Mouse (Mus musculus) E14TG2a.4 (cell line): ENCODE measurements at regions not wholly inside any gene's neighbourhood (a gene's known extent, or its start where the extent isn't known, plus 50 kb on each side); places are given as distances from the start of the nearest gene placed in this dataset.

Source experiments
- H3K27me3 ChIP-seq: 2 replicates; pipeline ENCODE4 v1.6.1; 2014; ENCODE audit warnings: low read length, control low read depth; ENCODE audit not compliant: insufficient read depth
- H3K36me3 ChIP-seq: 2 replicates; pipeline ENCODE4 v1.6.1; 2014; ENCODE audit warnings: low read length, control low read depth; ENCODE audit not compliant: insufficient read depth
- H3K4me1 ChIP-seq: replicated peaks from 2 replicates; pipeline ENCODE4 v1.6.1; 2014; ENCODE audit warnings: low read depth, low read length, control low read depth
- H3K4me3 ChIP-seq: replicated peaks from 2 replicates; pipeline ENCODE4 v1.5.1; 2014; ENCODE audit warnings: mild to moderate bottlenecking, low read length
- H3K9me3 ChIP-seq: 2 replicates; pipeline ENCODE4 v1.6.1; 2014; ENCODE audit warnings: low read length, control low read depth
- CTCF ChIP-seq: conservative IDR thresholded peaks from 2 replicates; pipeline ENCODE4 v1.5.1; 2014; ENCODE audit warnings: low read length
- NANOG ChIP-seq: IDR thresholded peaks from 2 replicates; pipeline ENCODE4 v1.6.1; 2014; ENCODE audit warnings: borderline replicate concordance, low read length, mixed read lengths
- POU5F1 ChIP-seq: IDR thresholded peaks from 2 replicates; pipeline ENCODE4 v1.6.1; 2014; ENCODE audit warnings: low read length, borderline replicate concordance

DNA sequence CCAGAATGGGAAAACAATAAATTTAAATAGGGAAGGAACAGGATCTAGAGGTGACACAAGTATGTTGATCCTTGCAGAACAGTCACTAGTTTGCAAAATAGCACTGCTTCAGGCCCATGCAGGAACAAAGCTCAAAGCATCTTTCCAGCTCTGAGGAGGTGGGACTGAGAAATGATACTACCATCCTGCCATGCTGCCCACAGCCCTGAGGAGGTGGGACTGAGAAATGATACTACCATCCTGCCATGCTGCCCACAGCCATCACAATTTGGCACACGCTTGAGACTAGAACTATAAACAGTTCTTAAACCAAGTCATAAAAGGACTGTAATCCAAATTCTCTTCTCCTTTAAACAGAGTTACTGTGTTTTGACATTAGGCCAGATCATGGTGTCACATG, 174.5 kb upstream of the Lrig1 start:
- no peaks in the 10 kb centered on the region for H3K36me3 ChIP-seq
- no peak for TF ChIP-seq POU5F1
- no peak for TF ChIP-seq CTCF
- TF ChIP-seq NANOG = no peak
- no peaks in the 10 kb centered on the region for H3K9me3 ChIP-seq
- no peaks in the 10 kb centered on the region for H3K4me1 ChIP-seq
- no peak overlapping the region for H3K4me3 ChIP-seq
- H3K27me3 ChIP-seq = peaks cover 5% of the 10 kb centered on the region; the same call in 1 of the 2 replicates

DNA sequence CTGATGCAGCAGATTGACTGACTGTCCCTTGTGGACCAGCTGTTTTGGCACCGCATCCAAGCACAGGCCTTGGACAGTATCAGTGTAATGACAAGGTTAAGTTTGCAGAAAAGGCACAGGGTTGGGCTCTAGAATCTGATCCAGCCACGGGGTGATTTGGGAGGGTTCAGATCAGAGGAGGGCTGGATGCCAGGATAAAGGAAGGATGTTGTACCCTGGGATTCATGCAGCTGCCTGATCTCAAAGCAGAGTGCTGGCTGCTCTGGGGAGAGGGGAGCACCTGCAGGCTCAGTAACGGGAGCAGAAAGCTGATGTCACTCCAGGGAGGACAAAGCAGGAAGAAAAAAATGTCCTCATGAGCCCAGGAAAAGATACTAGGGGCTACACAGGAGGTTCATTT, 168.0 kb upstream of the Lrig1 start:
- no peaks in the 10 kb centered on the region for H3K4me1 ChIP-seq
- H3K36me3 ChIP-seq = no peaks in the 10 kb centered on the region
- H3K9me3 ChIP-seq = no peaks in the 10 kb centered on the region
- H3K27me3 ChIP-seq = no peaks in the 10 kb centered on the region
- no peak for TF ChIP-seq POU5F1
- TF ChIP-seq CTCF = no peak
- TF ChIP-seq NANOG = no peak
- no peak overlapping the region for H3K4me3 ChIP-seq

DNA sequence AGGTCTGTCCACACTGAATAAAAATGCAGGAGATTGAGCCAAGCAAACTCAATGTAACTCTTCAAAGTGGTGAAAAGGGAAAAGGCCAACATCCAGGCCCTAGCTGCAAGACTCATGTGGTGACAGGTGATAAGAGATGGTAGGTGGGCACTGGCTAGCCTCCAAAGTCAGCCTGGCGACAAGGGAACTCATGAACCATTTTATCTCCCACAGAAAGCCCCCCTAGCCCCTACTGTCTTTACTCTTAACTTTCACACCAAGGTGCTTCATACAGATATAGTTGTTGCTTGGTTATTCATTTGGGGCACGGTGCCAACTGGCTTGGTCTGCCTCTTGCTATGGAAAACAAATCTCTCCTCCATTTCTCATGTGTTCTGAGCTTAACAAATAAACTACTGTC, 165.5 kb upstream of the Lrig1 start:
- Histone ChIP-seq H3K4me1 (no peaks in the 10 kb centered on the region), H3K4me3 (no peak overlapping the region), H3K36me3 (no peaks in the 10 kb centered on the region), H3K27me3 (no peaks in the 10 kb centered on the region), H3K9me3 (no peaks in the 10 kb centered on the region)
- TF ChIP-seq CTCF (no peak), NANOG (no peak), POU5F1 (no peak)

DNA sequence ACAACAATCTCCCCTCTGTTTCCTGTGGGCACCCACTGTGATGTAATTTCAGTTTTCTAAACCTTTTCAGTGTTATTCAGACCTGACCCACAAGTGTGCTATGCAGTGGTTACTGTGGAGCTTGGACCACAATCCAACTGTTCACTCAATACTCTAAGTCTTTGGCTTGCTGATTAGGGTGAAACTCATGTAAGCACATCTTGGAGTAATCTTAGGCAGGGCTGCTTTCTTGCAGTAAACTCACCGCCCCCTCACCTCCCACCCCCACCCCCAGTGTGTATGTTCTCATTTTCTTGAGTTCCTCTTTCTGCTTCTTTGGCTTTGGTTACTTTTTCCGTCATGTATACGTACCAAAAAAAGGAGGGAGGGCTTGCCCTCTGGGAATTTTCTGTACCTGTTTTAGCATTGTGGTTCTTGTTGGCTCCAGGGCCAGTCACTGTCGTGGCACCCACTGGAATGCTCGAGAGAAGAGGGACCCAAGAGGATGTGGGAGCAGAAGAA, 158.2 kb upstream of the Lrig1 start:
- Histone ChIP-seq H3K4me3 (no peak overlapping the region), H3K36me3 (no peaks in the 10 kb centered on the region), H3K9me3 (no peaks in the 10 kb centered on the region), H3K27me3 (no peaks in the 10 kb centered on the region), H3K4me1 (no peaks in the 10 kb centered on the region)
- no peak for TF ChIP-seq CTCF
- TF ChIP-seq POU5F1 = no peak

DNA sequence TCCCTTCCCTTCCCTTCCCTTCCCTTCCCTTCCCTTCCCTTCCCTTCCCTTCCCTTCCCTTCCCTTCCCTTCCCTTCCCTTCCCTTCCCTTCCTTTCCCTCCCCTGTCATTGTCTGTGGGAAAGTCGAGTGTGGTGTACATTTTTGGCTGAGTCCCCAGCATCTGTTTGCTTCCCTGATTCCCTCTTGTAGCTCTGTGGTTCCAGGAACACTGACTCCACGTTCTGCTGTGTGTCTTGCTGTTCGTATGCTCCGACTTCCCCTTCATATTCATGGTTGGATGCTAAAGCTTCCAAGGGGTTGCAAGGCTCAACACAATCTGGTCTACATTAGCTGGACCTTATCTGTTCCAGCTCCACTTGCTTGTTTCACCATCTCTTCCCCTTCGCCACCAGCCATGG, 150.2 kb upstream of the Lrig1 start:
- Histone ChIP-seq H3K27me3 (no peaks in the 10 kb centered on the region), H3K9me3 (no peaks in the 10 kb centered on the region)
- TF ChIP-seq NANOG (no peak), POU5F1 (no peak), CTCF (no peak)

DNA sequence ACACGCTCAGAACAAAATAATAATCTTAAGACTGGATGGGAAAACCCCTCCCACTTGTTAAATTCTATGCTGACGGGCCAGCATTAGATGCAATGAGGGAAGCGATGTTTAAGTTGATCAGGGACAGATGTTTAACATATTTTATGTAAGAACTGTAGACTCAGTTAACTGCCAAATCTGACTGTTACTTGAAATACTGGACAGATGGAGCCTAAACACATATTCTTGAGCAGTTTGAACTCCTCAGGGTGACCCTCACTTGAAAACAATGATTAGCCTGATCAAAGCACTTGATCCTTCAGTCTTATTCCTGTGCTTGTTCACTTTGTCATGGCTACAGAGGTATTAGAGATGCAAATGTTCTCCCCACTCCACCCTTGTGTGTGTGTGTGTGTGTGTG, 149.6 kb upstream of the Lrig1 start:
- Histone ChIP-seq H3K4me3 (no peak overlapping the region), H3K36me3 (no peaks in the 10 kb centered on the region), H3K4me1 (peaks cover 14% of the 10 kb centered on the region), H3K27me3 (no peaks in the 10 kb centered on the region), H3K9me3 (no peaks in the 10 kb centered on the region)
- TF ChIP-seq POU5F1 (no peak), NANOG (peak; percentile 84)

More for the DNA sequence above, 150.2 kb upstream of the Lrig1 start:
- Histone ChIP-seq H3K4me1 (peaks cover 14% of the 10 kb centered on the region), H3K4me3 (no peak overlapping the region), H3K36me3 (no peaks in the 10 kb centered on the region)

DNA sequence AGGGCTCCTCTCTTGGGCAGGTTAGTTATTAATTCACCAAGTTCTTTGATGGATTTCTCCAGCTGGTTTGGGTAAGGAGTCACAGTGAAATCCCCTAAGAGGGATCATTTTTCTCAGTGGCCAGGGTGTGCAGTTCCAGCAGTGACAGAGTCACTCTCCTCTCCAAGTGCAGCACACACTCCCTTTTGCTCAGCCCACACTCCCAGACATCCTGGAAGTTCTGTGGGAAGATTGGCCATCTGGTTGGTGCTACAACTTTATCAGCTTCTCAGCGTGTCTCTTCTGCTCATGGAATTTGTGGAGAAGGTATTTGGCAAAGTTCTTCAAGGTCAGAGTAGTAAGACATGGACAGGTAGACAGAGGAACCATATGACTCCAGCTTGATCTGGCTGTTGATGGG, 148.5 kb upstream of the Lrig1 start:
- TF ChIP-seq NANOG (no peak), POU5F1 (no peak), CTCF (no peak)
- no peaks in the 10 kb centered on the region for H3K9me3 ChIP-seq
- H3K4me1 ChIP-seq = peaks cover 14% of the 10 kb centered on the region
- no peaks in the 10 kb centered on the region; the same call in 1 of the 2 replicates for H3K27me3 ChIP-seq
- no peak overlapping the region for H3K4me3 ChIP-seq
- no peaks in the 10 kb centered on the region for H3K36me3 ChIP-seq

DNA sequence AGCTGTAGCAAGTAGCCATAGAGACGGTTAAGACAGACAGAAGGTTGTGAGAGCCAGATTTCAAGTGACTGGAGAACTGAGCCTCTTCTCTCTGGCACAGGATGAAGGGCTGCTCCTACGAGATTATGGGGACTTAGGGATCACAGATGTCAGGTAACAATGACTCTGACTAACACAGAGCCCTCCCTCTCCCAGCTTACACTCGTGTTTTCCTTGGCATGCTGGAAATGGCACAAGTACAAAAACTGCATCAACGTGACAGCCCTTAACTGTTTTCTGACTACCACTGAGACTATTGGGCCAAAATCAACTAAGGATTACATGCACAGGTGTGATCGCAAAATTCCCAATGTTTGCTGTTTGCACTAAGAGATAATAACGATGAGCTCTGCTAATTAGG, 145.9 kb upstream of the Lrig1 start:
- H3K4me1 ChIP-seq = peaks cover 19% of the 10 kb centered on the region
- H3K9me3 ChIP-seq = no peaks in the 10 kb centered on the region
- TF ChIP-seq POU5F1 = no peak
- no peak for TF ChIP-seq CTCF
- no peak for TF ChIP-seq NANOG
- H3K36me3 ChIP-seq = no peaks in the 10 kb centered on the region
- peaks cover 6% of the 10 kb centered on the region for H3K27me3 ChIP-seq
- H3K4me3 ChIP-seq = no peak overlapping the region

DNA sequence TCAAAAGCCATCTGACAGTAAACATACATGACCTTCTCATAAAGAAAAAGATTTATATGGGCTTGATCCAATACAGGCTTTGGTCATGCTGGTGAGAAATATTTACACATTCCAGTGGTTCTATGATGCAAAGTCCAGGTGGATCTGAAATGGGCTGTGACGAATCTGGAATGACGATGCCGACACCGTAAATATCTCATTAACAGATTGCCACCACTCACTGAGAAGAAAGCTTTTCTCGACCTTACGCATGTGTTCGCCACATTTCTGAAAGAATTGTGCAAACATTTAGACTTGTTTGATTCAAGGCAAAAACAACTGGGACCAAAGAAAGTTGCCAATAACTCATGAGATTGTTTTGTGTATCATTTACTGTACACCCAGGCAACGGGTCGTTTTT, 142.9 kb upstream of the Lrig1 start:
- Histone ChIP-seq H3K9me3 (no peaks in the 10 kb centered on the region), H3K27me3 (peaks cover 6% of the 10 kb centered on the region), H3K4me3 (no peak overlapping the region), H3K4me1 (peaks cover 8% of the 10 kb centered on the region), H3K36me3 (no peaks in the 10 kb centered on the region)
- no peak for TF ChIP-seq NANOG
- TF ChIP-seq CTCF = no peak
- TF ChIP-seq POU5F1 = no peak

DNA sequence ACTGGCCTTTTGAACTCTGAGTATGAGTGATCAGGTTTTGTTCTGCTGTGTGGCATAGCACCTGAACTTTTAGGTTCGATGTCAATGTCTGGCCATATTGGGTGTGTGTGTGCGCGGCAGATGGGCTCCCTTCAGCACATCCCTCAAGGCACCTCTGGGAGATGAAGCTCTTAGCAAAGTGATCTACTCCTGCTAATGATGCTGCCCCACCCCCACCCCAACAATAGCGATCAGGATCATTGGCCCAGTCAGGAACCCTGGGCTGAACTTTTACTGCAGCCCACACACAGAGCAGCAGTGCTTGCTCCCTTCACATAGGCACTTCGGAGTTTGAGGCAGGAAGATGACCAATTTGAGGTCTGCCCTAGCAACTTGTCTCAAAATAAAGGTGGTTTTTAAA, 141.9 kb upstream of the Lrig1 start:
- TF ChIP-seq NANOG = no peak
- no peak for TF ChIP-seq POU5F1
- TF ChIP-seq CTCF = no peak
- Histone ChIP-seq H3K27me3 (peaks cover 6% of the 10 kb centered on the region), H3K4me3 (no peak overlapping the region), H3K9me3 (no peaks in the 10 kb centered on the region), H3K36me3 (no peaks in the 10 kb centered on the region), H3K4me1 (peaks cover 8% of the 10 kb centered on the region)
